Mouse (Mus musculus) liver, adult 2 months (tissue): ENCODE measurements around the gene Bbs9.

Experiments used
- CTCF ChIP-seq: fragments of 200-500 bp; IDR thresholded peaks from 2 replicates; pipeline ENCODE4 v1.5.1; 2011; ENCODE audit warnings: low read depth, low read length, control low read depth
- POLR2A ChIP-seq: fragments of 200-500 bp; IDR thresholded peaks from 2 replicates; pipeline ENCODE4 v1.6.1; 2011; ENCODE audit warnings: low read length, control low read depth; ENCODE audit not compliant: insufficient read depth; ENCODE audit errors: extremely low read depth

- TF ChIP-seq CTCF (no peak), POLR2A (no peak)
These were observed 314.1 kb downstream of the Bbs9 start for GRCm38 (mm10) chr9:22789380-22790168.
